Mouse (Mus musculus) lung, postnatal 10 days (tissue): ENCODE measurements at regions not wholly inside any gene's neighbourhood (a gene's known extent, or its start where the extent isn't known, plus 50 kb on each side); places are given as distances from the start of the nearest gene placed in this dataset.
A peak's percentile ranks its signal among the peaks of the same experiment; 100 is the strongest.

Experiments used
- DNase-seq: peaks from one replicate; pipeline ENCODE4 v3.0.0; 2021

- DNase-seq, result no peak
Observed at GRCm38 (mm10) chr8:82702044-82702443, 71.9 kb downstream of the Zfp330 start.

GRCm38 (mm10) chr8:82700471-82700870 lies 73.5 kb downstream of the Zfp330 start:
- no peak for DNase-seq

GRCm38 (mm10) chr8:82699221-82699620 lies 74.7 kb downstream of the Zfp330 start:
- DNase-seq, result no peak

- DNase-seq, result peak; percentile 3
Observed at GRCm38 (mm10) chr8:82698071-82698470, 75.9 kb downstream of the Zfp330 start.

GRCm38 (mm10) chr8:82693086-82693485 lies 80.9 kb downstream of the Zfp330 start:
- no peak for DNase-seq

- DNase-seq, result peak; percentile 51
Observed at GRCm38 (mm10) chr8:82689322-82689721, 84.6 kb downstream of the Zfp330 start.

GRCm38 (mm10) chr8:82685966-82686365 lies 88.0 kb downstream of the Zfp330 start:
- no peak for DNase-seq

GRCm38 (mm10) chr8:82678793-82679192 lies 95.2 kb downstream of the Zfp330 start:
- no peak for DNase-seq

- no peak for DNase-seq
Observed at GRCm38 (mm10) chr8:82677781-82678180, 96.2 kb downstream of the Zfp330 start.

- DNase-seq, result no peak
Observed at GRCm38 (mm10) chr8:82669241-82669640, 104.7 kb downstream of the Zfp330 start.

GRCm38 (mm10) chr8:82665131-82665530 lies 108.8 kb downstream of the Zfp330 start:
- DNase-seq, result no peak

GRCm38 (mm10) chr8:82640502-82640901 lies 133.5 kb downstream of the Zfp330 start:
- DNase-seq, result no peak

GRCm38 (mm10) chr8:82630486-82630885 lies 143.5 kb downstream of the Zfp330 start:
- DNase-seq, result no peak

- no peak for DNase-seq
Observed at GRCm38 (mm10) chr8:82623791-82624431, 150.0 kb downstream of the Zfp330 start.

GRCm38 (mm10) chr8:82618668-82619067 lies 155.3 kb downstream of the Zfp330 start:
- no peak for DNase-seq

- peak; percentile 40 for DNase-seq
Observed at GRCm38 (mm10) chr8:82601556-82601955, 172.4 kb downstream of the Zfp330 start.

- DNase-seq, result no peak
Observed at GRCm38 (mm10) chr8:82573434-82573833, 170.4 kb upstream of the Il15 start.

- no peak for DNase-seq
Observed at GRCm38 (mm10) chr8:82538121-82538520, 135.1 kb upstream of the Il15 start.

GRCm38 (mm10) chr8:82529153-82529552 lies 126.1 kb upstream of the Il15 start:
- no peak for DNase-seq

GRCm38 (mm10) chr8:82523866-82524265 lies 120.8 kb upstream of the Il15 start:
- no peak for DNase-seq

GRCm38 (mm10) chr8:82498496-82498895 lies 95.5 kb upstream of the Il15 start:
- no peak for DNase-seq

GRCm38 (mm10) chr8:82477856-82478255 lies 74.8 kb upstream of the Il15 start:
- no peak for DNase-seq

GRCm38 (mm10) chr8:82477426-82477769 lies 74.4 kb upstream of the Il15 start:
- DNase-seq, result no peak

- no peak for DNase-seq
Observed at GRCm38 (mm10) chr8:82476708-82477425, 73.8 kb upstream of the Il15 start.

GRCm38 (mm10) chr8:82473266-82473665 lies 70.2 kb upstream of the Il15 start:
- no peak for DNase-seq
